Mouse (Mus musculus) limb, embryonic 11.5 days (tissue): ENCODE measurements around the gene Mum1l1. TPM values are rescaled to one million over a fixed set of nuclear protein-coding genes. Genes with fewer than 3 reads are reported as not detected.
A peak's percentile ranks its signal among the peaks of the same experiment; 100 is the strongest.
"Not testable (repeated sequence)": the region's sequence is repeated elsewhere in the genome, so short reads cannot be mapped to it uniquely, and the experiment has no call there.

ENCODE experiments used
- ATAC-seq: fragments of 200-750 bp; cut with Nextera tagmentation; 2 replicates; pipeline ENCODE4 v1.8.0; 2017; ENCODE audit warnings: low read depth; ENCODE audit not compliant: insufficient number of reproducible peaks, low FRiP score, low TSS enrichment
- DNase-seq: peaks from one replicate; pipeline ENCODE4 v3.0.0-alpha.2; 2015; ENCODE audit warnings: low spot score
- H3K27ac ChIP-seq: fragments of 300-500 bp; sonication (generic); replicated peaks from 2 replicates; pipeline ENCODE4 v1.5.1; 2014; ENCODE audit warnings: low read depth, mild to moderate bottlenecking, low read length
- H3K27me3 ChIP-seq: fragments of 300-500 bp; sonication (generic); 2 replicates; pipeline ENCODE4 v1.6.1; 2014; ENCODE audit warnings: mild to moderate bottlenecking, low read length, mixed read lengths; ENCODE audit not compliant: control insufficient read depth, insufficient read depth
- H3K36me3 ChIP-seq: fragments of 300-500 bp; sonication (generic); 2 replicates; pipeline ENCODE4 v1.6.1; 2014; ENCODE audit warnings: mild to moderate bottlenecking, low read length, moderate library complexity, mixed read lengths; ENCODE audit not compliant: control insufficient read depth, insufficient read depth
- H3K4me1 ChIP-seq: fragments of 300-500 bp; sonication (generic); 2 replicates; pipeline ENCODE4 v1.6.1; 2014; ENCODE audit warnings: low read length, mixed read lengths; ENCODE audit not compliant: control insufficient read depth, insufficient read depth
- H3K4me2 ChIP-seq: fragments of 300-500 bp; sonication (generic); 2 replicates; pipeline ENCODE4 v1.6.1; 2014; ENCODE audit warnings: low read depth, mild to moderate bottlenecking, moderate library complexity; ENCODE audit not compliant: severe bottlenecking
- H3K4me3 ChIP-seq: fragments of 300-500 bp; sonication (generic); 2 replicates; pipeline ENCODE4 v1.5.1; 2014; ENCODE audit warnings: low read depth, low read length
- H3K9ac ChIP-seq: fragments of 300-500 bp; sonication (generic); 2 replicates; pipeline ENCODE4 v1.6.1; 2014; ENCODE audit warnings: mild to moderate bottlenecking, low read length
- H3K9me3 ChIP-seq: fragments of 300-500 bp; sonication (generic); 2 replicates; pipeline ENCODE4 v1.6.1; 2016; ENCODE audit warnings: low read length; ENCODE audit not compliant: control insufficient read depth
- WGBS: fragments of 180-500 bp; shearing (Covaris S2); extraction: QIAGEN DNeasy Blood & Tissue Kit; methylation state at CpG from one replicate; pipeline ENCODE4 v1.1.7; 2014; 5-methylcytosine and 5-hydroxymethylcytosine counted together
- polyA plus RNA-seq: library from polyadenylated mRNA; unstranded; fragments of >200 nt; fragmentation: Nextera tagmentation; extraction: Ambion mirVana; gene quantifications from 2 replicates; pipeline ENCODE4 v1.2.1, GENCODE M21; 2014

Gene Mum1l1
- 43.5 TPM in 2 replicates for polyA plus RNA-seq

- 19% methylated on average over 30 of the region's 31 CpGs for WGBS
- Histone ChIP-seq H3K9me3 (no peaks in the 10 kb centered on the region), H3K4me1 (no peaks in the 10 kb centered on the region), H3K9ac (peak within 1 kb of the TSS; percentile 31), H3K27ac (no peak within 1 kb of the TSS), H3K27me3 (0 out of 2 replicates have a peak, but pooled peaks cover 3% of the 10 kb centered on the region), H3K4me2 (peak within 1 kb of the TSS; percentile 46), H3K4me3 (peak within 1 kb of the TSS; percentile 36), H3K36me3 (no peaks in the 10 kb centered on the region)
- DNase-seq (peak; percentile 81), ATAC-seq (peak; percentile 93)
These were observed at the start of gene Mum1l1 for GRCm38 (mm10) chrX:139209829-139210225. Mum1l1 (plus strand) TSS chrX:139210042.

DNA sequence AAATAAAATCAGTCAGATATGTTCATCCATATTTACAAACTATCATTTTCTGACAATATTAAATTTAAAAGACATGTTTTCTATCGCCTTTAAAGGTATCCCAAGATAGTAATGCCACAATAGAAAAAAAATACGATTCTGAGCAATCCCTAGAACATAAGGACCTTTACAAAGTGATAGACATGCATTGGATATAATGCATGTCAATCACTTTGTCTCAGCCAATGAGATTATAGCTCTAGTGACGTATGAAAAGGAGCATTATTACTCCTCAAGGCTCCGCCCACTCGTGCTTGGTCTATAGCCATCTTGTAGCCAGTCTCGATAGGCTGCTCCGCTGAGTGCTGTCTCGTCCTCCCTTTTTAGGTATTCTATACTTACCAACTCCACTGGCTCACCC lies 30.9 kb upstream of the Mum1l1 start, which contains the start of gene 4933428M09Rik:
TSS of gene 4933428M09Rik (plus strand) at position 301 of the 400 bp plus-strand sequence.
- H3K36me3 ChIP-seq: no peaks in the 10 kb centered on the region
- no peaks in the 10 kb centered on the region for H3K27me3 ChIP-seq
- H3K4me3 ChIP-seq: no peak within 1 kb of the TSS
- 89% methylated on average over 8 of the region's 8 CpGs for WGBS
- no peak within 1 kb of the TSS for H3K27ac ChIP-seq
- H3K4me1 ChIP-seq: no peaks in the 10 kb centered on the region
- no peaks in the 10 kb centered on the region for H3K9me3 ChIP-seq
- DNase-seq (no peak), ATAC-seq (no peak)
- no peak within 1 kb of the TSS for H3K4me2 ChIP-seq
- H3K9ac ChIP-seq: no peak within 1 kb of the TSS

DNA sequence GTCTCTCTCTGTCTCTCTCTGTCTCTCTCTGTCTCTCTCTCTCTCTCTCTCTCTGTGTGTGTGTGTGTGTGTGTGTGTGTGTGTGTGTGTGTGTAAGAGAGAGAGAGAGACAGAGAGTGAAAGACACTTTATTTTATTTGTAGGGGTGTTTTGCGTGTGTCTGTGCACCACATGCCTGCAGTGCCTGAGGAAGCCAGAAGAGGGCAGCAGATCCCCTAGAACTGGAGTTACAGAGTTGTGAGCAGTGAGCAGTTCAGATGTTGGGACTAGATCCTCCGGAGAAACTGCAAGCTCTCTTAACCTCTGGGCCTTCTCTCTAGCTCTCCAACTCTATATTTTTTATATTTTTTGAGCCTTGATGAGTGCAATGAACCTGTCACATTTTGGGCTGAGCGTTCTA lies 18.3 kb upstream of the Mum1l1 start:
- H3K4me3 ChIP-seq, DNase-seq, H3K27ac ChIP-seq, H3K36me3 ChIP-seq, ATAC-seq, H3K27me3 ChIP-seq, H3K9me3 ChIP-seq, H3K9ac ChIP-seq, H3K4me2 ChIP-seq, H3K4me1 ChIP-seq: not testable (repeated sequence)
- WGBS: 93% methylated on average over 3 of the region's 3 CpGs

DNA sequence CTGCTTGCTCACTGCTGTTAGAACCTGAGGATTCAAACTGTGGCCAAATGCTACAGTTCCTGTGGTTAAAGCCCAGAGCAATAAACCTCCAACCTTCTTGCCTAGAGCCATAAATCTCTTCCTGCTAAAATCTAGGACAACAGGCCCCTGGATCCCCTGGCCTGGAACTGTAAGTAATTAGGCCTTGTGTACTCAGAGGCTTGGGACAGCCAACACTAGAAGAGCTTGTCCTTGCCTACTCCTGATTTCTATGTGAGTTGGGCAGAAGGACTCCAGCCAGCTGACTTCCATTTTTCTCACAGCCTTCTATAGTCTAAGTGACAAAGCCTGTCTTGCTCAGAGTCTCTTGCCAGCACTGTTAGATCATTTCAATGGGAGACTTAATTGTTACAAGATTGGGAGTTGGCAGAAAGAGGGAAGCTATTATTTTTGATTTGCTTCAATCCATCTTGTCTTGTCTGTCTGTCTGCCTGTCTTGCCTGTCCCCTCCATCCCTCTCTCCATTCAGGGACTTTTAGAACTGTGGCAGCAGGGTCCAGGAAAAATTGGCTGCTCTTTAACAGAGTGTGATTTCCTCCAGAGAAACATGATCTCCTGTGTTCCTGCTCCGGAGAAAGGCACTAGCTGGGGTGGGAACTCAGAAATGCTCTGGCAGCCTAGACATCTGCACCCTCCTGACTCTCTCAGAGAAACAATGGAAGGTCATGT lies 15.1 kb upstream of the Mum1l1 start:
- DNase-seq (peak; percentile 28), ATAC-seq (0 out of 2 replicates have a peak, but pooled peaks have one; percentile 68)
- Histone ChIP-seq H3K4me3 (no peak overlapping the region), H3K9ac (no peak overlapping the region), H3K4me2 (no peak overlapping the region), H3K9me3 (no peaks in the 10 kb centered on the region), H3K27ac (peak overlapping the region; percentile 36; the same call in 1 of the 2 replicates), H3K27me3 (peaks cover 2% of the 10 kb centered on the region; the same call in 1 of the 2 replicates), H3K36me3 (no peaks in the 10 kb centered on the region), H3K4me1 (no peaks in the 10 kb centered on the region)
- 36% methylated on average over 1 of the region's 1 CpGs for WGBS

GRCm38 (mm10) chrX:139209191-139209828 lies 532 bp upstream of the Mum1l1 start:
- ATAC-seq, DNase-seq, H3K27me3 ChIP-seq, H3K4me2 ChIP-seq, H3K9ac ChIP-seq, H3K27ac ChIP-seq, H3K9me3 ChIP-seq, H3K4me1 ChIP-seq, H3K4me3 ChIP-seq, H3K36me3 ChIP-seq: not testable (repeated sequence)
- WGBS: 83% methylated on average over 3 of the region's 4 CpGs

- H3K4me3 ChIP-seq: no peak overlapping the region
- no peak for DNase-seq
- H3K36me3 ChIP-seq: no peaks in the 10 kb centered on the region
- ATAC-seq: no peak
- no peak overlapping the region for H3K27ac ChIP-seq
- no peak overlapping the region for H3K9ac ChIP-seq
- 75% methylated on average over 4 of the region's 4 CpGs for WGBS
- H3K9me3 ChIP-seq: no peaks in the 10 kb centered on the region
- H3K4me2 ChIP-seq: no peak overlapping the region
- 0 out of 2 replicates have a peak, but pooled peaks cover 3% of the 10 kb centered on the region for H3K27me3 ChIP-seq
- no peaks in the 10 kb centered on the region for H3K4me1 ChIP-seq
These were observed 4.9 kb downstream of the Mum1l1 start for GRCm38 (mm10) chrX:139214765-139215164.

GRCm38 (mm10) chrX:139216409-139216808 lies 6.6 kb downstream of the Mum1l1 start:
- Histone ChIP-seq H3K4me2 (no peak overlapping the region; the same call in 1 of the 2 replicates), H3K9me3 (no peaks in the 10 kb centered on the region), H3K27me3 (0 out of 2 replicates have a peak, but pooled peaks cover 3% of the 10 kb centered on the region), H3K27ac (no peak overlapping the region), H3K9ac (no peak overlapping the region), H3K4me1 (no peaks in the 10 kb centered on the region), H3K36me3 (no peaks in the 10 kb centered on the region), H3K4me3 (no peak overlapping the region)
- 71% methylated on average over 5 of the region's 5 CpGs for WGBS
- ATAC-seq (no peak), DNase-seq (no peak)

DNA sequence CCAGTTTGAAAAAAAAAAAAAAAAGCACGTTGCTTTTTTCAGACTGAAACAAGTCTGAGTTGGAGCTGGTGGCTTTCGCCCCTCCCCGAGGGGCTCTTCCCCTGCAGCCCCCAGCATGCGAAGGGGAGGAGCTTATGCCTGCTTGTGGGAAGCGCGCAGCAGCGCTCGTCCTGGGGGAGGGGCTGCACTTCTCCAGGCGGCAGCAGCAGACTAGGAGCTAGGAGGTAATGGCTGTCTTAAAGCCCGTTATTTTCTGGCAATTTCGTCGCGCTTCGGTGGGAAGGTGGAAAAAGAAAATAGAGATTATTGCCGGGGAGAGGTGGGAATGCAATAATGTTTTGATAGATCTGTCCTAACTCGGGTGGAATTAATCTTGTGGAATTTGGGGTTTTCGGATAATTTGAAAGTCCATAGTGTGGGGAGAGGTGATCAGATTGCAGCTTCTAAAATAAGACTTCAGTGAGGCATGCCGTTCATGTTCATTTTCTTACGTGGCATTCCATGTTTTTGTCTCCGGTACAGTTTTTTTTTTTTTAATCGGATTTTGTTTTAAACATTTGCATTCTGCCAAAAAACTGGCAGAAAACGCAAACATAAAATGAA lies 7.2 kb downstream of the Mum1l1 start:
- peak overlapping the region; percentile 34; the same call in 1 of the 2 replicates for H3K9ac ChIP-seq

More for the DNA sequence above, 7.2 kb downstream of the Mum1l1 start:
- H3K4me2 ChIP-seq: peak overlapping the region; percentile 31
- no peak overlapping the region for H3K27ac ChIP-seq
- no peaks in the 10 kb centered on the region for H3K4me1 ChIP-seq
- ATAC-seq: peak; percentile 94
- H3K9me3 ChIP-seq: no peaks in the 10 kb centered on the region
- no peaks in the 10 kb centered on the region for H3K36me3 ChIP-seq
- peak overlapping the region; percentile 23 for H3K4me3 ChIP-seq
- H3K27me3 ChIP-seq: 0 out of 2 replicates have a peak, but pooled peaks cover 3% of the 10 kb centered on the region
- peak; percentile 77 for DNase-seq
- WGBS: 20% methylated on average over 22 of the region's 22 CpGs
